Mouse (Mus musculus) adrenal gland, postnatal 25 days (tissue): ENCODE measurements around the gene Ppp1r21. TPM values are rescaled to one million over a fixed set of nuclear protein-coding genes. Genes with fewer than 3 reads are reported as not detected.

Source experiments
- DNase-seq: peaks from one replicate; pipeline ENCODE4 v3.0.0; 2021; ENCODE audit warnings: mixed read lengths
- total RNA-seq: library from RNA; stranded (reverse); gene quantifications from 2 replicates; pipeline ENCODE4 v1.2.3, GENCODE M21; 2021

Gene Ppp1r21
- total RNA-seq, 1 experiment from 2014 or later = 46.4 TPM

- DNase-seq = no peak
These were observed 310 bp downstream of the Ppp1r21 start for GRCm38 (mm10) chr17:88530236-88530619.

GRCm38 (mm10) chr17:88530667-88531066, 749 bp downstream of the Ppp1r21 start:
- no peak for DNase-seq

- DNase-seq = no peak
These were observed 1.3 kb downstream of the Ppp1r21 start for GRCm38 (mm10) chr17:88531176-88531575.

- no peak for DNase-seq
These were observed 8.0 kb downstream of the Ppp1r21 start for GRCm38 (mm10) chr17:88537842-88538430.

- DNase-seq = peak; percentile 42
These were observed 13.0 kb downstream of the Ppp1r21 start for GRCm38 (mm10) chr17:88542771-88543416.

- no peak for DNase-seq
These were observed 13.5 kb downstream of the Ppp1r21 start for GRCm38 (mm10) chr17:88543417-88543782.

- no peak for DNase-seq
These were observed 15.4 kb downstream of the Ppp1r21 start for GRCm38 (mm10) chr17:88545217-88545784.

GRCm38 (mm10) chr17:88546745-88547144, 16.8 kb downstream of the Ppp1r21 start:
- no peak for DNase-seq

GRCm38 (mm10) chr17:88549411-88550191, 19.7 kb downstream of the Ppp1r21 start:
- no peak for DNase-seq

GRCm38 (mm10) chr17:88550351-88550750, 20.4 kb downstream of the Ppp1r21 start:
- DNase-seq = no peak

- DNase-seq = no peak
These were observed 21.3 kb downstream of the Ppp1r21 start for GRCm38 (mm10) chr17:88550981-88551940.

GRCm38 (mm10) chr17:88552556-88552955, 22.6 kb downstream of the Ppp1r21 start:
- DNase-seq = no peak

GRCm38 (mm10) chr17:88553001-88553449, 23.1 kb downstream of the Ppp1r21 start:
- DNase-seq = no peak

- no peak for DNase-seq
These were observed 23.7 kb downstream of the Ppp1r21 start for GRCm38 (mm10) chr17:88553473-88554087.

GRCm38 (mm10) chr17:88556176-88556575, 26.3 kb downstream of the Ppp1r21 start:
- no peak for DNase-seq

GRCm38 (mm10) chr17:88556688-88557087, 26.8 kb downstream of the Ppp1r21 start:
- no peak for DNase-seq

GRCm38 (mm10) chr17:88558168-88558842, 28.4 kb downstream of the Ppp1r21 start:
- DNase-seq = peak; percentile 70

GRCm38 (mm10) chr17:88563611-88564010, 33.7 kb downstream of the Ppp1r21 start:
- DNase-seq = no peak

GRCm38 (mm10) chr17:88569807-88570540, 40.1 kb downstream of the Ppp1r21 start:
- no peak for DNase-seq

- DNase-seq = no peak
These were observed 40.9 kb downstream of the Ppp1r21 start for GRCm38 (mm10) chr17:88570784-88571183.
